Mouse (Mus musculus) neural tube, embryonic 15.5 days (tissue): ENCODE data around the gene Engase. TPM values are rescaled to one million over a fixed set of nuclear protein-coding genes. Genes with fewer than 3 reads are reported as not detected.

ENCODE experiments used
- ATAC-seq: fragments of 200-750 bp; cut with Nextera tagmentation; 2 replicates; pipeline ENCODE4 v1.8.0; 2017; ENCODE audit warnings: mild to moderate bottlenecking, moderate TSS enrichment, moderate library complexity; ENCODE audit not compliant: low FRiP score
- H3K27ac ChIP-seq: fragments of 300-500 bp; sonication (generic); replicated peaks from 2 replicates; pipeline ENCODE4 v1.5.1; 2015; ENCODE audit warnings: mild to moderate bottlenecking, inconsistent platforms
- H3K27me3 ChIP-seq: fragments of 300-500 bp; sonication (generic); replicated peaks from 2 replicates; pipeline ENCODE4 v1.6.1; 2015; ENCODE audit warnings: inconsistent platforms
- H3K36me3 ChIP-seq: fragments of 300-500 bp; sonication (generic); 2 replicates; pipeline ENCODE4 v1.6.1; 2015; ENCODE audit warnings: inconsistent platforms
- H3K4me1 ChIP-seq: fragments of 300-500 bp; sonication (generic); 2 replicates; pipeline ENCODE4 v1.6.1; 2015; ENCODE audit warnings: inconsistent platforms
- H3K4me2 ChIP-seq: fragments of 300-500 bp; sonication (generic); 2 replicates; pipeline ENCODE4 v1.6.1; 2015; ENCODE audit warnings: inconsistent platforms, mild to moderate bottlenecking, moderate library complexity
- H3K4me3 ChIP-seq: fragments of 300-500 bp; sonication (generic); replicated peaks from 2 replicates; pipeline ENCODE4 v1.5.1; 2015; ENCODE audit warnings: mild to moderate bottlenecking, inconsistent platforms
- H3K9ac ChIP-seq: fragments of 300-500 bp; sonication (generic); replicated peaks from 2 replicates; pipeline ENCODE4 v1.6.1; 2015; ENCODE audit warnings: mild to moderate bottlenecking, inconsistent platforms
- H3K9me3 ChIP-seq: fragments of 300-500 bp; sonication (generic); replicated peaks from 2 replicates; pipeline ENCODE4 v1.6.1; 2016; ENCODE audit warnings: inconsistent platforms
- WGBS: fragments of 180-500 bp; shearing (Covaris S2); methylation state at CpG from one replicate; pipeline ENCODE4 v1.1.7; 2015; ENCODE audit warnings: mixed read lengths; 5-methylcytosine and 5-hydroxymethylcytosine counted together
- polyA plus RNA-seq: library from polyadenylated mRNA; unstranded; fragments of >200 nt; fragmentation: Nextera tagmentation; extraction: Ambion mirVana; gene quantifications from 2 replicates; pipeline ENCODE4 v1.2.1, GENCODE M21; 2015

Engase gene
- polyA plus RNA-seq, 1 experiment from 2014 or later = 7.1 TPM

DNA sequence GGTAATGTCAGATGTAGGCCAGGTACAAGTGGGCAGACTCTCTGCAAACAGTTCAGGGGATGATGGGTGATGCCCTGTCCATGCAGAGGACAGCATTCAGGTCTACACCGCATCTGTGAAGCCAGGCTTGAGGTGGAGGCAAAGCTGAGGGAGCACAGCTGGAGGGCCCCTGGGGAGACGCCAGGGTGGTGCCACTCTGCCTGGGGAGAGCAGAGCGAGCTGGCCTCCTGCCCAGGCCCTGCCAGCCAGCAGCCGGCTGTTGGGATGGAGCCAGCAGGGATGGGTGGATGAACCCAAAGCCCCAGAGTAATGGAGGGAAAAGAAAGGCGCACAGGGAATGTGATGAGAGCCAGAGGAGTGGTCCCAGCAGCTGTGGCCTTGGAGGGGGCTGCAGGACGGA, 35.2 kb downstream of the Engase start:
- 0 out of 2 replicates have a peak overlapping the region, but pooled peaks have one; percentile 17 for H3K9ac ChIP-seq
- peak overlapping the region; percentile 74 for H3K27ac ChIP-seq
- H3K4me1 ChIP-seq = peaks cover 46% of the 10 kb centered on the region
- 26% methylated on average over 6 of the region's 6 CpGs for WGBS
- H3K27me3 ChIP-seq = no peaks in the 10 kb centered on the region
- H3K4me2 ChIP-seq = peak overlapping the region; percentile 17; the same call in 1 of the 2 replicates
- no peaks in the 10 kb centered on the region for H3K9me3 ChIP-seq
- H3K36me3 ChIP-seq = no peaks in the 10 kb centered on the region
- no peak overlapping the region for H3K4me3 ChIP-seq
- peak; percentile 26; the same call in 1 of the 2 replicates for ATAC-seq

DNA sequence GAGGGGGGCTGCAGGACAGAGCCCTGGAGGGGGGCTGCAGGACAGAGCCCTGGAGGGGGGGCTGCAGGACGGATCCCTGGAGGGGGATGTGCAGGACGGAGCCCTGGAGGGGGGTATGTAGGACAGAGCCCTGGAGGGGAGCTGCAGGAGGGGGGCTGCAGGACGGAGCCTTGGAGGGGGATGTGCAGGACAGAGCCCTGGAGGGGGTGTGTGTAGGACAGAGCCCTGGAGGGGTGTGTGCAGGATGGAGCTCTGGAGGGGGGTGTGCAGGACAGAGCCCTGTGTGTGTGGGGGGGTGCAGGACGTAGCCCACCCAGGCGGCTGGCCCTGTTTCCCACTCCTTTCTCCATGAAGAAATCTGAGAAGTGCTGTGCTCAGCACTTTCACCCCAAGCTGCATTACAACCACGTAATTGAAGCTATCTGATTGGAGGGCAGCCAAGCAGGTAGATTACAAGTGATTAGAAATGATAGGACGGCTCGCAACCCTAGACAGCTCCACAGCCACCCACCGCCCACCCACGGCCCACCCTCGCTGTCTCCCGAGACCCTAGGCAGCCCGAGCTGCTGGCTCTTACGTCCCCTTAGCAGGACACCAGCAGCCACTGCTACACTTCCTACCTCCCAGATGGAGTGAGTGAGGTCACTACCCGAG, 35.8 kb downstream of the Engase start:
- Histone ChIP-seq H3K4me3 (no peak overlapping the region), H3K36me3 (no peaks in the 10 kb centered on the region), H3K4me2 (peak overlapping the region; percentile 17; the same call in 1 of the 2 replicates), H3K27ac (peak overlapping the region; percentile 74), H3K9me3 (no peaks in the 10 kb centered on the region), H3K27me3 (no peaks in the 10 kb centered on the region), H3K9ac (0 out of 2 replicates have a peak overlapping the region, but pooled peaks have one; percentile 17), H3K4me1 (peaks cover 51% of the 10 kb centered on the region)
- ATAC-seq = peak; percentile 64
- WGBS = 32% methylated on average over 15 of the region's 15 CpGs

DNA sequence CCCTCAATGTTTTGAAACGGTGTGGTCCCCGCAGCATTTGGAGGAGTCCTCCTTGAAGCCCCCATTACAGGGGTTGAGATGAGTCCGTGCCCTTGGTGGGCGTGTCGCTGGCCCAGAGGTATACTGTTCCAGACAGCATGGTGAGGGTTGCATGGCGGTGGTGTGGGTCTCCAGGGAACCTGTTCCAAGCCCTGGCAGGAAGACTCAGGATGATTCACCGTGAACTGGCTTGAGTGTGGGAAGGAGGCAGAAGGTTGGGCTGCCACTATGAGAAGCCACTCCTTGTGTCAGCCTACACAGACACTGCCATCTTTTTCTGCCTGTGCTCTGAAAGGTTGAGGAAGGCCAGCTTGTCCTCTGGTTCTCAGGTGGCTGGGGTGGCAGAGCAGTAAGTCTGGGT, 41.3 kb downstream of the Engase start:
- Histone ChIP-seq H3K27ac (no peak overlapping the region), H3K36me3 (no peaks in the 10 kb centered on the region), H3K4me3 (no peak overlapping the region), H3K9ac (no peak overlapping the region), H3K27me3 (no peaks in the 10 kb centered on the region), H3K4me1 (peaks cover 29% of the 10 kb centered on the region), H3K4me2 (no peak overlapping the region), H3K9me3 (no peaks in the 10 kb centered on the region)
- WGBS = 69% methylated on average over 7 of the region's 7 CpGs
- no peak for ATAC-seq

DNA sequence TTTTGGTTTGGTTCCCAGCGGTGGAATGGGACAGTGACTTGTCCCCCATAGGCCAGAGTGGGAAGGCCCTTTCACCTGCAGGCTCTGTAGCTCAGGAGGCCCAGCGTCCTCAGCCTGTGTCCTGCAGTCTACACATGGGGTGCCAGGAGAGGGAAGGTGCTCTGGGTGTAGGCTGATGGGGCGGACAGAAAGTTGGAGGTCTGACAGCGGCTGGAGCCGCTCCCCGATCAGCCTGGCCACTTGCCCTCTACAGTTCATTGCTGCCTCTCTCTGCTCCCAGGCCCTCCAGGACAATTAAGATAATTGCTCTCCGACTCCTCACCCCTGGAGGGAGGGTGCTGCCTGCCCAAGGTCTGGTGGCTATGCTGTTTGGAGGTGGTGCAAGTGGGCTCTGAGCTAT, 42.1 kb downstream of the Engase start:
- Histone ChIP-seq H3K36me3 (no peaks in the 10 kb centered on the region), H3K27ac (no peak overlapping the region), H3K27me3 (no peaks in the 10 kb centered on the region), H3K4me1 (peaks cover 22% of the 10 kb centered on the region), H3K9ac (no peak overlapping the region), H3K4me2 (no peak overlapping the region), H3K4me3 (no peak overlapping the region), H3K9me3 (no peaks in the 10 kb centered on the region)
- WGBS = 81% methylated on average over 7 of the region's 7 CpGs
- no peak for ATAC-seq

DNA sequence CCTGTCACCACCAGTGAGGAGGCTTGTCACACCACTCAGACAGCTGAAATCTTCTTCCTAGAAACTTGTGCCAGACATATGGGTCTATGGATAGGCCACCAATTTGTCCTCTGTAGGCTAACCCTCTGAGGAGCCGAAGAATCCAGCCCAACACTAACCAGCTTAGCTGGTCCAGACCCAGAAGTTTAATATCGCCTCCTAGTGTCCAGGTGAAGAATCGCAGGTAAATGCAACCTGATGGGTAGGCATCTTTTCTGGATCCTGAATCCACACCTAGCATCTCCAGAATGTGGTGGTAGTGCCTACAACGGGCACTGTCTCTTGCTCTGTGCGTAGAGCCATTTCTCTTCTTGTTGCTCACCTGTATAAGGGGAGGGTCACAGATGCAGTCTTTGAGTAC, 43.6 kb downstream of the Engase start:
- Histone ChIP-seq H3K4me3 (no peak overlapping the region), H3K9me3 (no peaks in the 10 kb centered on the region), H3K36me3 (no peaks in the 10 kb centered on the region), H3K27me3 (no peaks in the 10 kb centered on the region), H3K4me2 (no peak overlapping the region), H3K4me1 (peaks cover 28% of the 10 kb centered on the region), H3K27ac (no peak overlapping the region), H3K9ac (no peak overlapping the region)
- ATAC-seq = no peak
- whole genome bisulfite sequencing = 62% methylated on average over 5 of the region's 5 CpGs

DNA sequence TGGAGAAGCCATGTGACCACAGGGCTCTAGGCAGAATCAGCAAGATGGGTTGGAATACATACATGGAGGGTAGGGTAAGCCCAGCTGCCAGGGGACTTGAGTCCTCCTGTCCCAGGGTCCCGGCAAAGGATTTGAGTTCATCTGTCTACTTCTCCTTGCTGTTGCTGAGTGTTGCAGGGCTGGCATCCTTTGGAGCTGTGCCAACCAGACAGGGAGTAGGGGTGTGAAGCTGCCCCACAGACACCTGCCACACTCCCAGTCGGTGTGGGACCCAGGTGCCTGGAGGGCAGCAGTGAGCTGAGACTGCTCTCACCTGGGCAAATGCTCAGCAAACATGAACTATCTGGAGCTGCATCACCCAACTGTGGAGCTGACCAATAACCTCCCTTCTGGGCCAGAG, 44.3 kb downstream of the Engase start:
- Histone ChIP-seq H3K4me2 (no peak overlapping the region), H3K27ac (no peak overlapping the region), H3K4me1 (peaks cover 32% of the 10 kb centered on the region), H3K27me3 (no peaks in the 10 kb centered on the region), H3K4me3 (no peak overlapping the region), H3K9me3 (no peaks in the 10 kb centered on the region), H3K9ac (no peak overlapping the region), H3K36me3 (no peaks in the 10 kb centered on the region)
- WGBS = 80% methylated on average over 2 of the region's 2 CpGs
- ATAC-seq = no peak

DNA sequence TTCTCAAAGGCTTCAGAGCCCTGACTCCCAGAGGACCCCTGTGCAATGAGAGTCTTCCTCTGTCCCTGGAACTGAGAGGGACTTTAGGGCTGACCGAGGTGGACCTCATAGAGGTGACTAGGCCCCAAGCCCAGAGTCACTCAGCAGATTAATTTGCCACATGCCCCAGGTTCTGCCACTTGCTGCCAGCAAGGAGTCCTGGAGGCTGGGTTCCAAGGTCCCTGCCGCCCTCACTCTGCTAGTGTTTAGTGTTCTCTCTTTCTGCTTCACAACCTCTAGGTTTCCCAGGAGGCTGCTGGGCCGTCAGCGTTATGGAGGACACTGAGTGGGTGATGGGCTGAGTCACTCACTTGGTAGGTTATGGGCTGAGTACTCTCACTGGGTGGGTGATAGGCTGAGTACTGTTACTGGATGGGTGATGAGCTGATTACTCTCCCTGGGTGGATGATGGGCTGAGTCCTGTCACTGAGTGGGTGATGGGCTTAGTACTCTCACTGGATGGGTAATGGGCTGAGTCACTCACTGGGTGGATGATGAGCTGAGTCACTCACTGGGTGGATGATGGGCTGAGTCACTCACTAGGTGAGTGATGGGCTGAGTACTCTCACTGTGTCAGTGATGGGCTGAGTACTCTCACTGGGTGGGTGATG, 47.0 kb downstream of the Engase start:
- no peak overlapping the region for H3K4me2 ChIP-seq
- peaks cover 41% of the 10 kb centered on the region for H3K4me1 ChIP-seq
- 75% methylated on average over 4 of the region's 4 CpGs for WGBS
- no peak overlapping the region for H3K4me3 ChIP-seq
- no peaks in the 10 kb centered on the region for H3K27me3 ChIP-seq
- no peak overlapping the region for H3K27ac ChIP-seq
- H3K36me3 ChIP-seq = no peaks in the 10 kb centered on the region
- H3K9ac ChIP-seq = no peak overlapping the region
- H3K9me3 ChIP-seq = no peaks in the 10 kb centered on the region
- ATAC-seq = no peak

DNA sequence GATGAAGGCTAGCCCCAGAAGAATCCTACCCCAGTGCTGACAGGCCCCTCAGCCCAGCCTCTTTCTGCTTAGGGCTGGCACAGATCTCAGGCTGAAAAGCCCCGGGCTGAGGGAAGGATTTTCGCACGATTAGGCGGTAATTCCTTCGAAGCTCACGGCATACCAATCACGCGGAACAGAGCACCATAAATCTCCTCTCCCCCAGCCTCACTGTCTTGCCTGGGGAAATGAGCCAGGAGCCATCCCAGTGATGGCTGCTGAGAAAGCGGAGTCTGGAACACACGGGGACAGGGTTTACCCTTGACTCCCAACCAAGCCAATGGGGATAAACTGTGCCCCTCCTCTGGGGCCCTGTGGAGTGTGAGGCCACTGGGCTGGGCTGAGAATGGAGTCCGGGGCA, 48.4 kb downstream of the Engase start:
- 16% methylated on average over 11 of the region's 11 CpGs for WGBS
- peak overlapping the region; percentile 37; the same call in 1 of the 2 replicates for H3K9ac ChIP-seq
- H3K4me1 ChIP-seq = peaks cover 55% of the 10 kb centered on the region

DNA sequence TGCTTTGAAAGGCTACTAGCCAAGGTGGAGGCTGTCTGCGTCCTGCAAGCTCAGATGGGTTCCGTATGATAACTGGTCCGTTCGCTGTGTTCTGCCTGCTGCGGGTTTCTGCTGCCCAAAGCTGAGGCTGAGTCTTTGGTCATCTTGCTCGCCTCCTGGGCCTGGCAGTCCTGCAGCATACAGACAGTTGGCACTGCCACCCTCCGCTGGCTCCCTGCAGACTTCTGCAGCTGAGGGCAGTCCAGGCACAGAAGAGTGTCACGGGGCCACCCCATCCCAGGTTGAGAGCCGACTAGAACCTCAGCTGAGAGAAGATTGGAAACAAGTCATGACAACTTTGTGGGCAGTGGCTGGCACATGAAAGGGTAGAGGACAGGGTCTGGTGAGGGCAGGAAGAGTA, 52.1 kb downstream of the Engase start:
- no peak for ATAC-seq
- peaks cover 81% of the 10 kb centered on the region for H3K4me1 ChIP-seq
- 90% methylated on average over 9 of the region's 9 CpGs for WGBS

More for the DNA sequence above, 48.4 kb downstream of the Engase start:
- no peaks in the 10 kb centered on the region for H3K9me3 ChIP-seq
- no peaks in the 10 kb centered on the region for H3K27me3 ChIP-seq
- H3K36me3 ChIP-seq = no peaks in the 10 kb centered on the region
- peak overlapping the region; percentile 82 for H3K27ac ChIP-seq
- peak; percentile 46; the same call in 1 of the 2 replicates for ATAC-seq
- H3K4me3 ChIP-seq = no peak overlapping the region
- H3K4me2 ChIP-seq = no peak overlapping the region

DNA sequence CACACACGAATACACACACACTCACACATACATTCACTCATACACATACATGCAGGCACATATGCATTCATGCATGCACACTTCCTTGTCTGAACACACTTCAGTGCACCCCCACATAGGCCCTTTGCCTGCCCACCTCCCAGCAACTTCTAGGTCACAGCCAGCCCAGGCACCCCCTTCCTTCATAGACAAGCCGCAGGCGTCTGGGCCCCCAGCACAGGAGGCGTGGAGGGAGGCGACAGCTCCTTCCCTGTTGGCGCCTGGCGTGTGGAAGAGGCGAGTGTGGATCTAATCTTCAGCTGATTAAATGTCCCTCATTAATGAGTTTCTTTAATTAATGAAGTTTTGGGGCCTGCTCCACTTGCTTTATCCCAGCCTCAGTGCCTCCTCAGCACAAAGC, 53.7 kb downstream of the Engase start:
- H3K4me1 ChIP-seq = peaks cover 85% of the 10 kb centered on the region
- WGBS = 70% methylated on average over 8 of the region's 8 CpGs
- 0 out of 2 replicates have a peak overlapping the region, but pooled peaks have one; percentile 17 for H3K9ac ChIP-seq
- no peaks in the 10 kb centered on the region for H3K27me3 ChIP-seq
- no peaks in the 10 kb centered on the region for H3K36me3 ChIP-seq
- H3K27ac ChIP-seq = peak overlapping the region; percentile 72
- H3K4me3 ChIP-seq = no peak overlapping the region
- H3K4me2 ChIP-seq = no peak overlapping the region
- peak; percentile 25; the same call in 1 of the 2 replicates for ATAC-seq
- no peaks in the 10 kb centered on the region for H3K9me3 ChIP-seq

More for the DNA sequence above, 52.1 kb downstream of the Engase start:
- H3K27me3 ChIP-seq = no peaks in the 10 kb centered on the region
- no peak overlapping the region for H3K27ac ChIP-seq
- H3K4me2 ChIP-seq = no peak overlapping the region
- H3K9me3 ChIP-seq = no peaks in the 10 kb centered on the region
- H3K9ac ChIP-seq = no peak overlapping the region
- H3K36me3 ChIP-seq = no peaks in the 10 kb centered on the region
- no peak overlapping the region for H3K4me3 ChIP-seq

DNA sequence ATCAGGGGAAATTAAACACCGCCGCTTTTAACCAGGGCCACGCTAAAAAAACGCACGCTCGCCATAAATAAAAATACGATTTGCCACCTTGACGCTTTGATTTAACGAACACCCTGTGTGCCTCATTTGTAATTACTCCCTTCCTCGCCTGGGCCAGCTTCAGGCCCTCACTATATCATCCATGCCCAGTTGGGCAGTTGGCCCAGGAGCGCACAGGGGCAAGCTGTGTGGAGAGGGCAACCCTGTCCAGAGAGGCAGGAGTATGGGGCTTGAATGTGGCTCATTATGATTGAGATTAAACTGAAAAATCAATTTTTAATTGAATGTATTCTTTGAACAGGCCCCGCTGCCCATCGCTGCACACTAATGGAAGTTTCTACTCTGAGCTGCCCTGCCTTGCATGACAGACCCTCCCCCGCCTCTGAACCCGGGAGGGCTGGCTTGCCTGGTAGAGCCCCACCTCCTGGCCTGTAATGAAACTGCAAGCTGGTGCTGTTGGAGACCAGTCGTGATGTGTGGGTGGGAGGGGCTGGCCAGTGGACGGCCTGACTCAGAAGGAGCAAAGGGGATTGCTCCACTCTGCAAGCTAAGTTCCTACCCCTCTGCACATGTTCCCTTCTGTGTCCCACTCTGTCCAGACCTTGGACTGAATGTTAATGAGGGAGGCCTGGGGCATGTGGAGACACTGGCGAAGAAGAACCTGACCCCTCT, 57.9 kb downstream of the Engase start:
- 30% methylated on average over 18 of the region's 18 CpGs for WGBS
- 0 out of 2 replicates have a peak, but pooled peaks have one; percentile 30 for ATAC-seq
- Histone ChIP-seq H3K9ac (no peak overlapping the region), H3K9me3 (no peaks in the 10 kb centered on the region), H3K4me1 (peaks cover 64% of the 10 kb centered on the region), H3K27ac (0 out of 2 replicates have a peak overlapping the region, but pooled peaks have one; percentile 37), H3K36me3 (no peaks in the 10 kb centered on the region), H3K27me3 (no peaks in the 10 kb centered on the region), H3K4me3 (no peak overlapping the region), H3K4me2 (no peak overlapping the region)
